Mouse (Mus musculus): ENCODE results near the gene OR5BS1P. TPM values are rescaled to one million over a fixed set of nuclear protein-coding genes. Genes with fewer than 3 reads are reported as not detected.

OR5BS1P gene
- polyA plus RNA-seq, 2 experiments = not detected

DNA sequence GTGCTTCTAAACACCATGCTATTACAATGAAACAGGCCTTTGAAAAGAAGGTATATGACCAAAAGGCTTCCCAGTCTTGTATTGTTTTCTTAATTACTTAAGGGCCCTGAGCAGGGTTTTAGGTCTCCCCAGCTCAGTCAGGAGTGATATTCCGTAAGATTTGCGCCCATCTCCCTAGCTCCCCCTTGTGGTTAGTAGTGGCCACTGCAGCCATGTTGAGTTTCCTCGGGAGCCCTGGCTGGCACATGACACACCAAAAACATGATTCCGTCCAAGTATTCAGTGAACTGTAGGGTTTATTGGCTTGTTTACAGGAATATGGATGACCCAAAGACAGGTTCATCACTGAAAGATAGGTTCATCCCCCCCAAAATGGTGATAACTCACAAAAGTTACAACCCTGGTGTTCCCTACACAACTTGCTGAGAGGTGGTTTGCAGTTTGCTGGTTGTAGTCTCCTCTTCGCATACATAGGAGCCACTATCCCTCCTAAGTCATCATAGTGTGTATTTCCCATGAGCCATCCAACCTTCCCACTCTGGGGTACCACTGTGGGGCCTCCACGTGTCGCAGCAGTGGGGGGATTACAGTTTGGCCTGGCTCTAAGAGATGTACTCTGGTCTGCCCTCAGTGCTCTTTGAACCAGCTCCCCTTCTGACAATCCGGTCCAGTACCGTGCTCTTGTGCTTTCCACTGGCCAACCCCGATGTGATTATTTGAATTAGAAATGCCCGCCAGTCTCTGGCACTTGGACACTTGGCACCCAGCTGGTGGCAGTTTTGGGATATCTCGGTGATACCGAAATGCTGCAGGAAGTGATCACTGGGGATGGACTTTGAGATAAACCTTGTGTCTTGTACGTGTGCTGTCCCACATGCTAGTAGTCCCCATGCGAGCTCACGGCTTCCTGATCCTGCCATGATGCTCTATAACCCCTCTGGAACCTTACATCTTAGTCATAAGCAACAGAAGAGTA lies 48.0 kb downstream of the OR5BS1P start:
- Histone ChIP-seq H3K9me3 (ENCODE audit: control insufficient read depth, low read length) (no peaks in the 10 kb centered on the region), H3K36me3 (ENCODE audit: control insufficient read depth, insufficient read depth, low read length) (peaks cover 47% of the 10 kb centered on the region), H3K27me3 (ENCODE audit: control insufficient read depth, insufficient read depth, low read length) (no peaks in the 10 kb centered on the region), H3K9ac (ENCODE audit: low read depth, low read length, severe bottlenecking) (no peak overlapping the region), H3K27ac (replicated peaks; ENCODE audit: low read depth, low read length) (no peak overlapping the region), H3K4me3 (replicated peaks; ENCODE audit: low read length) (no peak overlapping the region), H3K4me2 (replicated peaks; ENCODE audit: low read depth, low read length, severe bottlenecking) (no peak overlapping the region), H3K4me1 (ENCODE audit: control insufficient read depth, insufficient read depth, low read length) (peaks cover 2% of the 10 kb centered on the region; the same call in 1 of the 2 replicates)
- 71% methylated on average over 16 of the region's 16 CpGs for WGBS
- peak; percentile 18; the same call in 1 of the 2 replicates for ATAC-seq (ENCODE audit: low FRiP score, low read depth)
- TF ChIP-seq POLR2A (IDR thresholded peaks at IDR 0.05; ENCODE audit: borderline replicate concordance, extremely low read depth, insufficient read depth, insufficient read length) = no peak
- DNase-seq (ENCODE audit: low spot score) = no peak

- TF ChIP-seq POLR2A (IDR thresholded peaks at IDR 0.05; ENCODE audit: borderline replicate concordance, extremely low read depth, insufficient read depth, insufficient read length) = no peak
- Histone ChIP-seq H3K27ac (replicated peaks; ENCODE audit: low read depth, low read length) (no peak overlapping the region), H3K4me2 (replicated peaks; ENCODE audit: low read depth, low read length, severe bottlenecking) (no peak overlapping the region), H3K4me1 (ENCODE audit: control insufficient read depth, insufficient read depth, low read length) (no peaks in the 10 kb centered on the region), H3K9ac (ENCODE audit: low read depth, low read length, severe bottlenecking) (no peak overlapping the region), H3K36me3 (ENCODE audit: control insufficient read depth, insufficient read depth, low read length) (peaks cover 78% of the 10 kb centered on the region), H3K4me3 (replicated peaks; ENCODE audit: low read length) (no peak overlapping the region), H3K9me3 (ENCODE audit: control insufficient read depth, low read length) (no peaks in the 10 kb centered on the region), H3K27me3 (ENCODE audit: control insufficient read depth, insufficient read depth, low read length) (no peaks in the 10 kb centered on the region)
- ATAC-seq (ENCODE audit: low FRiP score, low read depth) (no peak), DNase-seq (ENCODE audit: low spot score) (no peak)
- 94% methylated on average over 3 of the region's 3 CpGs for WGBS
Observed at GRCm38 (mm10) chr15:98521245-98521644, 51.5 kb downstream of the OR5BS1P start.

DNA sequence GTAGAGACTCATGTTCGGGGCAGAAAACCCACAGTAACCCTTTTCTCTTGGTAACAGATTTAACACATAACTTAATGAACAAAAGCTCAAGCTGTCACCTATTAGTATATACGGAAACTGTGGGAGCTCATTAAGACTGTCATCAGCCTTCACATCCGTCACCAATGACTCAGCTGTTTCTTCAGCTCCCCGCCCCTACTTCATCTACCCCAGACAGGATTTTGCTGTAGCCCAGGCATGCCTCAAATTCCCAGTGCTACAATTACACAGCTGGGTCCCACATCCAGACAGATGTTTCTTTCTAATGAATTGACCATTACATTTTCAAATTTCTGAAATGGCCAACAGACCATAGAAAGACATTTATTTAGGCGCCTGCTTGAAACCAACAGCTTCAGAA lies 56.4 kb downstream of the OR5BS1P start:
- Histone ChIP-seq H3K4me2 (replicated peaks; ENCODE audit: low read depth, low read length, severe bottlenecking) (no peak overlapping the region), H3K9ac (ENCODE audit: low read depth, low read length, severe bottlenecking) (no peak overlapping the region), H3K4me1 (ENCODE audit: control insufficient read depth, insufficient read depth, low read length) (no peaks in the 10 kb centered on the region), H3K27ac (replicated peaks; ENCODE audit: low read depth, low read length) (no peak overlapping the region), H3K36me3 (ENCODE audit: control insufficient read depth, insufficient read depth, low read length) (peaks cover 94% of the 10 kb centered on the region), H3K4me3 (replicated peaks; ENCODE audit: low read length) (no peak overlapping the region), H3K27me3 (ENCODE audit: control insufficient read depth, insufficient read depth, low read length) (no peaks in the 10 kb centered on the region), H3K9me3 (ENCODE audit: control insufficient read depth, low read length) (no peaks in the 10 kb centered on the region)
- DNase-seq (ENCODE audit: low spot score) (no peak), ATAC-seq (ENCODE audit: low FRiP score, low read depth) (no peak)
- no peak for TF ChIP-seq POLR2A (IDR thresholded peaks at IDR 0.05; ENCODE audit: borderline replicate concordance, extremely low read depth, insufficient read depth, insufficient read length)
- WGBS = 70% methylated on average over 5 of the region's 5 CpGs

GRCm38 (mm10) chr15:98527056-98527771 lies 57.5 kb downstream of the OR5BS1P start:
- Histone ChIP-seq H3K27ac (replicated peaks; ENCODE audit: low read depth, low read length) (no peak overlapping the region), H3K9ac (ENCODE audit: low read depth, low read length, severe bottlenecking) (no peak overlapping the region), H3K36me3 (ENCODE audit: control insufficient read depth, insufficient read depth, low read length) (peaks cover 90% of the 10 kb centered on the region), H3K9me3 (ENCODE audit: control insufficient read depth, low read length) (no peaks in the 10 kb centered on the region), H3K27me3 (ENCODE audit: control insufficient read depth, insufficient read depth, low read length) (no peaks in the 10 kb centered on the region), H3K4me1 (ENCODE audit: control insufficient read depth, insufficient read depth, low read length) (peaks cover 1% of the 10 kb centered on the region; the same call in 1 of the 2 replicates), H3K4me2 (replicated peaks; ENCODE audit: low read depth, low read length, severe bottlenecking) (no peak overlapping the region), H3K4me3 (replicated peaks; ENCODE audit: low read length) (no peak overlapping the region)
- ATAC-seq (ENCODE audit: low FRiP score, low read depth) (no peak), DNase-seq (ENCODE audit: low spot score) (no peak)
- no peak for TF ChIP-seq POLR2A (IDR thresholded peaks at IDR 0.05; ENCODE audit: borderline replicate concordance, extremely low read depth, insufficient read depth, insufficient read length)
- WGBS = 93% methylated on average over 5 of the region's 5 CpGs

DNA sequence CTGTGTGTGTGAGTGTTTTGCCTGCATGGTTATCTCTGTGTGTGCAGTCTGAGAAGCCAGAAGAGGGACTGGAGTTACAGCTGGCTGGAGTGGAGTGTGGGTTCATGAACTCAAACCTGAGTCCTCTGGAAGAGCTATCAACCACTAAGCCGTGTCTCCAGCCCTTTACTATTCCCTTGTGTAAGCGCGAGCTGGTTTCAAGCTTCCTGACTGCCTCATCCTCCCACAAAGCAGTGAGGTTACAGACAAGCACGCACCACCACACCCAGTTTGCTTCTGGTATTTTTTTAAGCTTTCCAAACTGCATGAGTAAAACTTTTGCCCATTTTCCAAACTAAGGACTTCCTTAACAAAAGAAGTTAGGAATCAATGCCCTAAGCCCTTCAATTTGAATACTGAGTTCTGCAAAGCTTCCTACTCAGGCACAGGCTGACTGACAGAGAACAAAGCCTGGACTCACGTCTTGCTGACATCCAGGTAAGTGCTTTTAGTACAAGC lies 58.4 kb downstream of the OR5BS1P start:
- H3K27ac ChIP-seq (replicated peaks; ENCODE audit: low read depth, low read length) = no peak overlapping the region
- TF ChIP-seq POLR2A (IDR thresholded peaks at IDR 0.05; ENCODE audit: borderline replicate concordance, extremely low read depth, insufficient read depth, insufficient read length) = no peak
- no peak overlapping the region for H3K9ac ChIP-seq (ENCODE audit: low read depth, low read length, severe bottlenecking)
- ATAC-seq (ENCODE audit: low FRiP score, low read depth) (no peak), DNase-seq (ENCODE audit: low spot score) (no peak)
- H3K4me3 ChIP-seq (replicated peaks; ENCODE audit: low read length) = no peak overlapping the region
- peaks cover 8% of the 10 kb centered on the region; the same call in 1 of the 2 replicates for H3K4me1 ChIP-seq (ENCODE audit: control insufficient read depth, insufficient read depth, low read length)
- no peak overlapping the region for H3K4me2 ChIP-seq (replicated peaks; ENCODE audit: low read depth, low read length, severe bottlenecking)
- peaks cover 82% of the 10 kb centered on the region for H3K36me3 ChIP-seq (ENCODE audit: control insufficient read depth, insufficient read depth, low read length)
- no peaks in the 10 kb centered on the region for H3K9me3 ChIP-seq (ENCODE audit: control insufficient read depth, low read length)
- WGBS = 81% methylated on average over 5 of the region's 5 CpGs
- no peaks in the 10 kb centered on the region for H3K27me3 ChIP-seq (ENCODE audit: control insufficient read depth, insufficient read depth, low read length)

Small RNA genes within 50 kb of the gene (microRNA-seq; reads per million reads assigned to microRNA genes)
- 0.92 reads per million for gene Mir1291

Other genes with a start within 250 kb of the OR5BS1P start
- gene Gm44579, start 248.9 kb upstream of the OR5BS1P start, polyA plus RNA-seq (2012; rRNA removed) = not detected in 2 replicates
- gene Gm44579, start 248.9 kb upstream of the OR5BS1P start, polyA plus RNA-seq (2014; fragmentation: Nextera tagmentation; extraction: Ambion mirVana) = not detected in 2 replicates
- not detected in 2 replicates for gene Olfr287, start 248.8 kb upstream of the OR5BS1P start, polyA plus RNA-seq (2012; rRNA removed)
- gene Olfr287, start 248.8 kb upstream of the OR5BS1P start, polyA plus RNA-seq (2014; fragmentation: Nextera tagmentation; extraction: Ambion mirVana) = not detected in 2 replicates
- gene Olfr286, start 235.4 kb upstream of the OR5BS1P start, polyA plus RNA-seq (2012; rRNA removed) = not detected in 2 replicates
- gene Olfr286, start 235.4 kb upstream of the OR5BS1P start, polyA plus RNA-seq (2014; fragmentation: Nextera tagmentation; extraction: Ambion mirVana) = not detected in 2 replicates
- gene H1fnt, start 212.6 kb upstream of the OR5BS1P start, polyA plus RNA-seq (2012; rRNA removed) = not detected in 2 replicates
- not detected in 2 replicates for gene H1fnt, start 212.6 kb upstream of the OR5BS1P start, polyA plus RNA-seq (2014; fragmentation: Nextera tagmentation; extraction: Ambion mirVana)
- gene Zfp641, start 173.7 kb upstream of the OR5BS1P start, polyA plus RNA-seq (2012; rRNA removed) = 1.3 and 1.5 TPM in 2 replicates
- gene Zfp641, start 173.7 kb upstream of the OR5BS1P start, polyA plus RNA-seq (2014; fragmentation: Nextera tagmentation; extraction: Ambion mirVana) = 0.32 and 0.79 TPM in 2 replicates
- gene Olfr285, start 152.5 kb upstream of the OR5BS1P start, polyA plus RNA-seq (2012; rRNA removed) = not detected in 2 replicates
- not detected in 2 replicates for gene Olfr285, start 152.5 kb upstream of the OR5BS1P start, polyA plus RNA-seq (2014; fragmentation: Nextera tagmentation; extraction: Ambion mirVana)
- 0.10 TPM in 1 of 2 replicates, not detected in the other for gene Olfr284, start 128.9 kb upstream of the OR5BS1P start, polyA plus RNA-seq (2012; rRNA removed)
- gene Olfr284, start 128.9 kb upstream of the OR5BS1P start, polyA plus RNA-seq (2014; fragmentation: Nextera tagmentation; extraction: Ambion mirVana) = not detected in 2 replicates
- gene Olfr283, start 89.0 kb upstream of the OR5BS1P start, polyA plus RNA-seq (2012; rRNA removed) = 0.10 TPM in 1 of 2 replicates, not detected in the other
- gene Olfr283, start 89.0 kb upstream of the OR5BS1P start, polyA plus RNA-seq (2014; fragmentation: Nextera tagmentation; extraction: Ambion mirVana) = not detected in 2 replicates
- not detected in 2 replicates for gene Olfr282, start 38.7 kb upstream of the OR5BS1P start, polyA plus RNA-seq (2012; rRNA removed)
- gene Olfr282, start 38.7 kb upstream of the OR5BS1P start, polyA plus RNA-seq (2014; fragmentation: Nextera tagmentation; extraction: Ambion mirVana) = not detected in 2 replicates
- gene Olfr281, start 17.3 kb upstream of the OR5BS1P start, polyA plus RNA-seq (2012; rRNA removed) = not detected in 2 replicates
- gene Olfr281, start 17.3 kb upstream of the OR5BS1P start, polyA plus RNA-seq (2014; fragmentation: Nextera tagmentation; extraction: Ambion mirVana) = not detected in 2 replicates
- 0.14 and 0.32 TPM in 2 replicates for gene Lalba, start 12.8 kb downstream of the OR5BS1P start, polyA plus RNA-seq (2012; rRNA removed)
- gene Lalba, start 12.8 kb downstream of the OR5BS1P start, polyA plus RNA-seq (2014; fragmentation: Nextera tagmentation; extraction: Ambion mirVana) = not detected in 2 replicates
- gene Olfr279, start 22.5 kb downstream of the OR5BS1P start, polyA plus RNA-seq (2012; rRNA removed) = not detected in 2 replicates
- gene Olfr279, start 22.5 kb downstream of the OR5BS1P start, polyA plus RNA-seq (2014; fragmentation: Nextera tagmentation; extraction: Ambion mirVana) = not detected in 2 replicates
- gene Kansl2, start 64.4 kb downstream of the OR5BS1P start, polyA plus RNA-seq (2012; rRNA removed) = 99.8 and 105 TPM in 2 replicates
- 104 and 108 TPM in 2 replicates for gene Kansl2, start 64.4 kb downstream of the OR5BS1P start, polyA plus RNA-seq (2014; fragmentation: Nextera tagmentation; extraction: Ambion mirVana)
- gene Ccnt1, start 101.0 kb downstream of the OR5BS1P start, polyA plus RNA-seq (2012; rRNA removed) = 19.4 and 21.6 TPM in 2 replicates
- 45.3 and 53.4 TPM in 2 replicates for gene Ccnt1, start 101.0 kb downstream of the OR5BS1P start, polyA plus RNA-seq (2014; fragmentation: Nextera tagmentation; extraction: Ambion mirVana)
- not detected in 2 replicates for gene 4930415O20Rik, start 101.1 kb downstream of the OR5BS1P start, polyA plus RNA-seq (2012; rRNA removed)
- 0.37 TPM in 1 of 2 replicates, not detected in the other for gene 4930415O20Rik, start 101.1 kb downstream of the OR5BS1P start, polyA plus RNA-seq (2014; fragmentation: Nextera tagmentation; extraction: Ambion mirVana)
- 74.0 and 82.0 TPM in 2 replicates for gene Adcy6, start 140.2 kb downstream of the OR5BS1P start, polyA plus RNA-seq (2012; rRNA removed)
- 14.3 and 16.2 TPM in 2 replicates for gene Adcy6, start 140.2 kb downstream of the OR5BS1P start, polyA plus RNA-seq (2014; fragmentation: Nextera tagmentation; extraction: Ambion mirVana)
- gene Cacnb3, start 160.9 kb downstream of the OR5BS1P start, polyA plus RNA-seq (2012; rRNA removed) = 75.2 and 105 TPM in 2 replicates
- 33.9 and 40.8 TPM in 2 replicates for gene Cacnb3, start 160.9 kb downstream of the OR5BS1P start, polyA plus RNA-seq (2014; fragmentation: Nextera tagmentation; extraction: Ambion mirVana)
- gene Ddx23, start 193.0 kb downstream of the OR5BS1P start, polyA plus RNA-seq (2012; rRNA removed) = 47.0 and 54.0 TPM in 2 replicates
- 22.6 and 26.5 TPM in 2 replicates for gene Ddx23, start 193.0 kb downstream of the OR5BS1P start, polyA plus RNA-seq (2014; fragmentation: Nextera tagmentation; extraction: Ambion mirVana)
- gene Rnd1, start 207.6 kb downstream of the OR5BS1P start, polyA plus RNA-seq (2012; rRNA removed) = 1.1 and 1.5 TPM in 2 replicates
- 0.35 and 0.45 TPM in 2 replicates for gene Rnd1, start 207.6 kb downstream of the OR5BS1P start, polyA plus RNA-seq (2014; fragmentation: Nextera tagmentation; extraction: Ambion mirVana)
- gene Ccdc65, start 238.3 kb downstream of the OR5BS1P start, polyA plus RNA-seq (2012; rRNA removed) = 0.48 and 0.55 TPM in 2 replicates
- 0.40 and 0.87 TPM in 2 replicates for gene Ccdc65, start 238.3 kb downstream of the OR5BS1P start, polyA plus RNA-seq (2014; fragmentation: Nextera tagmentation; extraction: Ambion mirVana)